Mouse (Mus musculus): ENCODE results near the gene Kpnb1. TPM values are rescaled to one million over a fixed set of nuclear protein-coding genes. Genes with fewer than 3 reads are reported as not detected.

Kpnb1 gene
- polyA plus RNA-seq, 1 experiment from 2014 or later = 84.4 TPM

DNA sequence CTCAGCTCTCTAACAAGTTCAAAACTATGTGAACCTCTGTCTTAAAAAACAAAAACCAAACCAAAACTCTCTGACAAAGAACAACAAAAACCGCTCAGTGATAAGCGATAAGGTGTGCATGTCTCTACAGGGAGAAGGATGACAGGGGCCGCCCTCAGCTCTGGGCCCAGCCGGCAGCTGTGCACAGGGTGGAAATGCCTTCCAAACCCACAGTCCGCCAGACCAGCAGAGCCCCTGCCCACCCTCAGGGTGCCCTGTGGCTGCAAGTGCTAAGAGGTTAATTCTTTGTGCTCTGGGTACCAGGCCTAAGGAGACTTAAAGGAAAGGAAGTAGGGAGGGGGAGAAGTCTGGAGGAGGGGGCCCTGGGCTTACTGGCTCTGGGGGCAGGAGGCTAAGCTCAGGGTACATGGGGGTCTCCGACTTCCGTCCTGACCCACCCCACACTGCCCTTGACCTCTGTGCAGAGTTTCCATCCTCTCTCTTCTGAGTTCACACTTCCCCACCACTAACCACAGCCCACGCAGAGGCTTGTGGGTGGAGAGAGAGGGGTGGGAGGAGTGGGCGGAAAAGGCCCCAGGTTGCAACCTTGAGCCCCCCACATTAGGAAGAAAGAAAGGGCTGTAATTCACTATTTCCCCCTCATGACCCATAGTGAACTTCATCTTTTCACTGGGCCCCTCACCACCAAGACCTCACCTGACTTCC lies 44.3 kb downstream of the Kpnb1 start:
- H3K27me3 ChIP-seq (replicated peaks; ENCODE audit: control insufficient read depth, insufficient read depth, low read length) = peaks cover 22% of the 10 kb centered on the region
- ATAC-seq (replicated peaks; ENCODE audit: low FRiP score) = no peak

DNA sequence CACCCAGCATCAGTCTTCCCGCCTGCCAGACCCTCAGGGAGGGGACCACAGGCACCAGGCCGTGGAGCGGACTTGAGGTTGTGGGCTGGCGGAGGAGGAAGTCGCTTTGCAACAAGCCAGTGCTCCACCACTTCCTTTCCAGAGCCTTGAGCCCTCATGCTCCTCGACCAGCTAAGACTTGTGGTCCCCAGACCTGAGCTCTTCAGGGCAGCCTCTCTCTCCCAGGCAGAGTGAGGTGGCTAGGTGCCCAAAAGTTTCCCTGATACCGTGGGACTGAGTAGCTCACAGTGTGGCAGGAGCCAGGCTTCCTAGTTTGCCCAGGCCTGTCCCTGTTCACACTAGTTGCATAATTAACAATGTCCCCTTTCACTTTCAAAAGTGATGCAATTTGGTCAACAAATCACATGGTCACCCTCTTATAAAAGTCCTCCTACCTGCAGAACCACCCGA lies 45.5 kb downstream of the Kpnb1 start:
- H3K27ac ChIP-seq (ENCODE audit: low read depth, low read length) = no peak overlapping the region
- H3K4me2 ChIP-seq = no peak overlapping the region
- H3K4me3 ChIP-seq (ENCODE audit: low read depth, low read length) = no peak overlapping the region
- ATAC-seq (replicated peaks; ENCODE audit: low FRiP score) (no peak), DNase-seq (ENCODE audit: low spot score) (no peak)
- peaks cover 23% of the 10 kb centered on the region for H3K27me3 ChIP-seq (replicated peaks; ENCODE audit: control insufficient read depth, insufficient read depth, low read length)
- no peak overlapping the region for H3K9ac ChIP-seq (ENCODE audit: low read depth, low read length)
- 46% methylated on average over 8 of the region's 8 CpGs for WGBS
- H3K4me1 ChIP-seq (replicated peaks; ENCODE audit: control insufficient read depth, insufficient read depth, low read length) = peaks cover 21% of the 10 kb centered on the region
- H3K9me3 ChIP-seq (ENCODE audit: control insufficient read depth, low read length) = no peaks in the 10 kb centered on the region
- H3K36me3 ChIP-seq (ENCODE audit: control insufficient read depth, insufficient read depth, low read length) = no peaks in the 10 kb centered on the region; the same call in 1 of the 2 replicates

More for the DNA sequence above, 44.3 kb downstream of the Kpnb1 start:
- no peak overlapping the region for H3K4me2 ChIP-seq
- H3K36me3 ChIP-seq (ENCODE audit: control insufficient read depth, insufficient read depth, low read length) = no peaks in the 10 kb centered on the region; the same call in 1 of the 2 replicates
- H3K4me3 ChIP-seq (ENCODE audit: low read depth, low read length) = no peak overlapping the region
- H3K27ac ChIP-seq (ENCODE audit: low read depth, low read length) = no peak overlapping the region
- H3K4me1 ChIP-seq (replicated peaks; ENCODE audit: control insufficient read depth, insufficient read depth, low read length) = peaks cover 18% of the 10 kb centered on the region
- H3K9ac ChIP-seq (ENCODE audit: low read depth, low read length) = no peak overlapping the region
- WGBS = 63% methylated on average over 9 of the region's 9 CpGs
- H3K9me3 ChIP-seq (ENCODE audit: control insufficient read depth, low read length) = no peaks in the 10 kb centered on the region
- no peak for DNase-seq (ENCODE audit: low spot score)

DNA sequence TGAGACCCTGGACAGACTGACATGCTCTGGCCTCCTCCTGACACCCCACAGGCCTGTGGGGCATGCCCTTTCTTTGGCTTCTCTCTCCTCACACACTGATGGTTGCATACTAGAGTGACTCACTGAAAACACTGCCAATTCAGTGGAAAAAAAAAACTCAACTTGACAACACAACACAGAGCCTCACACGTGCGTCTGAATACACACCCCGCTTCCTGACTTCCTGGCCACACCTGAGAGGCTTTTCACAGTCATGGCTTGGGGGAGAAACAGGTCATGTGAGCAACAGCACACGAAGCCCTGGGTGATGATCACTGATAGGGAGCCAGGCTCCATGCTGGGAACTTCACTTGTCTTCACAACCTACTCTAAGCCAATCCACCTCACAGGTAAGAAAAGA lies 46.9 kb downstream of the Kpnb1 start:
- H3K27me3 ChIP-seq (replicated peaks; ENCODE audit: control insufficient read depth, insufficient read depth, low read length) = peaks cover 26% of the 10 kb centered on the region
- H3K4me3 ChIP-seq (ENCODE audit: low read depth, low read length) = no peak overlapping the region
- no peaks in the 10 kb centered on the region; the same call in 1 of the 2 replicates for H3K36me3 ChIP-seq (ENCODE audit: control insufficient read depth, insufficient read depth, low read length)
- peaks cover 16% of the 10 kb centered on the region for H3K4me1 ChIP-seq (replicated peaks; ENCODE audit: control insufficient read depth, insufficient read depth, low read length)
- H3K9ac ChIP-seq (ENCODE audit: low read depth, low read length) = no peak overlapping the region
- ATAC-seq (replicated peaks; ENCODE audit: low FRiP score) (no peak), DNase-seq (ENCODE audit: low spot score) (no peak)
- WGBS = 72% methylated on average over 4 of the region's 4 CpGs
- H3K27ac ChIP-seq (ENCODE audit: low read depth, low read length) = no peak overlapping the region
- H3K9me3 ChIP-seq (ENCODE audit: control insufficient read depth, low read length) = no peaks in the 10 kb centered on the region
- H3K4me2 ChIP-seq = no peak overlapping the region

DNA sequence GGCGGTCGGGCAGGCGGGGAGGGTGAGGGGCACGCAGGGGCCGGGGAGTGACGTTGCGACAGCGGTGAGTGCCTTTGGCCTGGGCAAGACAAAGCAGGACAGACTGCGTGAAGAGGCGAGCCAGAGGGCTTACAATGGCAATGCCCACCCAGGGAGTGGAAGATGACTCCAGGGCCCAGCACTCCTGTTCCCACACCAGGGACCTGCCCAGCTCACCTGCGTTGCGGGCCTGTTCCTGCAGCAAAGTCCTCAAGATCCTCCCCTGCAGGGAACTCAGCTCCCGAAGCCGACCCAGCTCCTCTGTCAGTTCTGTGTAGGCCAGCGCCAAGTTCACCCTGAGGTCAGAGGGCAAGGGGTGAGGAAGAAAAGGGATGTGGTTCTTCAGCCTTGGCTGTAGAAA lies 48.4 kb downstream of the Kpnb1 start:
- DNase-seq (ENCODE audit: low spot score) (no peak), ATAC-seq (replicated peaks; ENCODE audit: low FRiP score) (no peak)
- WGBS = 54% methylated on average over 15 of the region's 15 CpGs
- Histone ChIP-seq H3K36me3 (ENCODE audit: control insufficient read depth, insufficient read depth, low read length) (no peaks in the 10 kb centered on the region; the same call in 1 of the 2 replicates), H3K27ac (ENCODE audit: low read depth, low read length) (no peak overlapping the region), H3K9ac (ENCODE audit: low read depth, low read length) (no peak overlapping the region), H3K4me2 (peak overlapping the region; percentile 49), H3K4me3 (ENCODE audit: low read depth, low read length) (peak overlapping the region; percentile 28), H3K4me1 (replicated peaks; ENCODE audit: control insufficient read depth, insufficient read depth, low read length) (peaks cover 16% of the 10 kb centered on the region), H3K9me3 (ENCODE audit: control insufficient read depth, low read length) (no peaks in the 10 kb centered on the region), H3K27me3 (replicated peaks; ENCODE audit: control insufficient read depth, insufficient read depth, low read length) (peaks cover 28% of the 10 kb centered on the region)

DNA sequence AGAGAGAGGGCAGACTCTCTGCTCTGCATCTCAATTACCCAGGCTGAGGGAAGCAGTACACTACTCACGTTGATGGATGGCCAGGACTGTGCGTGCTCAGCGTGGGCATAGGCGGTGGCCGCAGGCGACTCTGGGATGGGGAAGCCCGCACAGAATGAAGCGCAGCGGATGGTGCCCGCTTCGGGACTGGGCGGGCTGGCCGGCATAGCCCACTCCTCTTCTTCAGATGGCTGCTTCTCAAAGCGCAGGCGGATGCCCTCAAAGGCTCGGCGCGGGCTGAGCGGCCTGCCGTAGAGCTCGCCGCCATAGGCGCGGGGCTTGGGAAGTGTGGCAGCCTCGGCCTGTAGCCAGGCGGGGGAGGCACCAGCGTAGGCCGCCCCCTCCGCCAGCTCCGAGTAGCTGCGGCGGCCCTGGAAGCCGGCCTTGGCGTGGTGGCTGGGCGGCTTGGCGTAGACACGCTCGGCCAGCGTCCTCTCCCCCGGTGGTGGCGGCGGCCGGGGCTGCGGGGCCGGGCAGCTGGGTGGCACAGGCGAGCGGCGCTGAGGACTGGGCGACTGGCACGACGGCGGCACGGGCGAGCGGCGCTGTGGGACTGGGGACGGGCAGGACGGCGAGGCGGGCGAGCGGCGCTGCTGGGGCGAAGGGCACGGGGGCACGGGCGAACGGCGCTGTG lies 49.0 kb downstream of the Kpnb1 start:
- ATAC-seq (replicated peaks; ENCODE audit: low FRiP score) (no peak), DNase-seq (ENCODE audit: low spot score) (no peak)
- Histone ChIP-seq H3K4me2 (peak overlapping the region; percentile 49), H3K27me3 (replicated peaks; ENCODE audit: control insufficient read depth, insufficient read depth, low read length) (peaks cover 30% of the 10 kb centered on the region), H3K9ac (ENCODE audit: low read depth, low read length) (no peak overlapping the region), H3K4me1 (replicated peaks; ENCODE audit: control insufficient read depth, insufficient read depth, low read length) (peaks cover 16% of the 10 kb centered on the region), H3K36me3 (ENCODE audit: control insufficient read depth, insufficient read depth, low read length) (no peaks in the 10 kb centered on the region), H3K27ac (ENCODE audit: low read depth, low read length) (no peak overlapping the region), H3K4me3 (ENCODE audit: low read depth, low read length) (peak overlapping the region; percentile 28), H3K9me3 (ENCODE audit: control insufficient read depth, low read length) (no peaks in the 10 kb centered on the region)
- WGBS = 61% methylated on average over 66 of the region's 69 CpGs

DNA sequence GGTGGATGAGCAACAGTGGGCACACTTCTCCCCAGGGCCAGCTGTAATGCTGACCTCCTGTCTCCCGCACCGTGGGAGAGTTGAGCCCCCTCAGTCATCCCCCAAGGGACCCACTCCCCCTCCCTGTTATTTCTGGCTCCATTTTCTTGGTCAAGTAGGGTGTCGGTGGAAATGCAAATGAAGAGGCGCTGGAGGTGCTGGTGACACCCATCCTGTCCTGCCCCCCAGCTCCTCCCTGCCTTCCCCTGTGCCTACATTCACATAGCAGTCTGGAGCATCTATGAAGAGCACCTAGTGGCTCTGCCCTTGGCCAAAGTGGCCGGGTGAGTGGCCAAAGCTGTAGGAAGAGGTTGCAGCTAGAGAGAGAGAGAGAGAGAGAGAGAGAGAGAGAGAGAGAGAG lies 54.4 kb downstream of the Kpnb1 start:
- Histone ChIP-seq H3K4me2 (no peak overlapping the region), H3K27me3 (replicated peaks; ENCODE audit: control insufficient read depth, insufficient read depth, low read length) (peaks cover 21% of the 10 kb centered on the region), H3K9me3 (ENCODE audit: control insufficient read depth, low read length) (no peaks in the 10 kb centered on the region), H3K27ac (ENCODE audit: low read depth, low read length) (no peak overlapping the region), H3K4me1 (replicated peaks; ENCODE audit: control insufficient read depth, insufficient read depth, low read length) (peaks cover 3% of the 10 kb centered on the region; the same call in 1 of the 2 replicates), H3K36me3 (ENCODE audit: control insufficient read depth, insufficient read depth, low read length) (no peaks in the 10 kb centered on the region), H3K9ac (ENCODE audit: low read depth, low read length) (no peak overlapping the region), H3K4me3 (ENCODE audit: low read depth, low read length) (no peak overlapping the region)
- no peak for ATAC-seq (replicated peaks; ENCODE audit: low FRiP score)
- 55% methylated on average over 5 of the region's 5 CpGs for WGBS
- no peak for DNase-seq (ENCODE audit: low spot score)

DNA sequence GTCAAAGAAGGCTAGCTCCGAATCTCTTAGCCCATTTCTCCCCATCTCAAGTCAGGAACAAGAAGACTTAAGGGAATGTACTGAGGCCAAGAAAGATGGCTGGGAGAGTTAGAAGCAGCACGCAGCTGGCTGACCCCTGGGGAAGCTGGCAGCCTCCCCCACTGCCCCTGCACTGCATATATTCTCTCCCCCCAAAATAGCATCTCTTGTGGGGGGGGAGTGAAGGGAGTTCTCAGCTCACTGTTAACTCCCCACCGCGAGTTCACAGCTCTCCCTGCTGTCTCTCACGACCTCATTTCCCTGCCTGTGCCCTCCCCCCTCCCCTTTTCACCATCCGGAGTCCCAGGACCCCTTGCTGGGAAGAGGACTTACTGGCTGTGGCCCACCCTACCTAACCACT lies 55.5 kb downstream of the Kpnb1 start:
- WGBS = 17% methylated on average over 6 of the region's 6 CpGs
- no peak overlapping the region for H3K27ac ChIP-seq (ENCODE audit: low read depth, low read length)
- ATAC-seq (replicated peaks; ENCODE audit: low FRiP score) (no peak), DNase-seq (ENCODE audit: low spot score) (no peak)
- H3K4me2 ChIP-seq = no peak overlapping the region
- H3K4me3 ChIP-seq (ENCODE audit: low read depth, low read length) = no peak overlapping the region
- H3K36me3 ChIP-seq (ENCODE audit: control insufficient read depth, insufficient read depth, low read length) = no peaks in the 10 kb centered on the region
- H3K9me3 ChIP-seq (ENCODE audit: control insufficient read depth, low read length) = no peaks in the 10 kb centered on the region
- H3K4me1 ChIP-seq (replicated peaks; ENCODE audit: control insufficient read depth, insufficient read depth, low read length) = peaks cover 5% of the 10 kb centered on the region; the same call in 1 of the 2 replicates
- no peak overlapping the region for H3K9ac ChIP-seq (ENCODE audit: low read depth, low read length)
- peaks cover 21% of the 10 kb centered on the region for H3K27me3 ChIP-seq (replicated peaks; ENCODE audit: control insufficient read depth, insufficient read depth, low read length)

DNA sequence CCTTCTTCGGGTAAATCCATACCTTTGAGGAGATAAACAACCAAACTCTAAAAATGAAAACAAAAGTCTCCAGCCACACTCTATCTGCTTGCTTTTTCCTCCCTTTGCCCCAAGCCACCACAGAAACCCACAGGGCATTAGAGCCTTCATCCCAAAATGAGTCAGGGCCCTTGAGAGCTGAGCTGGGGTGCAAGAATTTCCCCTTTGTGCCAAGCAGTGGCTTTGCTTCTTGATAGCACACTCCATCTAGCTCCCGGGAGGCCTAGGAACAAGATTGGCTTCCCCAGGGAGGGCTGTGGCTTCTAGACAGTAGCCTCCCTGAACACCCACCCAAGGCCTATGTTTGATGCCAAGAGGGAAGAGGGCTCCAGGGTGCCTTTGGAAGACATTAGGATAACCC lies 56.0 kb downstream of the Kpnb1 start:
- no peak overlapping the region for H3K27ac ChIP-seq (ENCODE audit: low read depth, low read length)
- H3K36me3 ChIP-seq (ENCODE audit: control insufficient read depth, insufficient read depth, low read length) = no peaks in the 10 kb centered on the region
- DNase-seq (ENCODE audit: low spot score) = no peak
- H3K4me1 ChIP-seq (replicated peaks; ENCODE audit: control insufficient read depth, insufficient read depth, low read length) = peaks cover 5% of the 10 kb centered on the region; the same call in 1 of the 2 replicates
- ATAC-seq (replicated peaks; ENCODE audit: low FRiP score) = no peak
- H3K27me3 ChIP-seq (replicated peaks; ENCODE audit: control insufficient read depth, insufficient read depth, low read length) = peaks cover 21% of the 10 kb centered on the region
- H3K9ac ChIP-seq (ENCODE audit: low read depth, low read length) = no peak overlapping the region
- whole genome bisulfite sequencing = 59% methylated on average over 2 of the region's 2 CpGs
- H3K4me3 ChIP-seq (ENCODE audit: low read depth, low read length) = no peak overlapping the region
- no peaks in the 10 kb centered on the region for H3K9me3 ChIP-seq (ENCODE audit: control insufficient read depth, low read length)
- no peak overlapping the region for H3K4me2 ChIP-seq
